ENCODE assay signal across 6 mouse cellular contexts in genomic region chr15:77411035-77411434, GRCm38 (mm10). TPM values are rescaled to one million over a fixed set of nuclear protein-coding genes. Genes with fewer than 3 reads are reported as not detected.
"Had no signal": no experiment of that assay in that cellular context is flagged by ENCODE, and none has a peak within 500 bp of the region (broad histone marks: within the 10 kb centered on the region; RNA-seq: fewer than 3 reads in every experiment).

Apol9a (minus strand) TSS chr15:77411135.

RNA-seq across cellular contexts. Expression of gene Apol9a, which starts in this region (rescaled TPM):
- polyA plus RNA-seq: midbrain, embryonic 10.5 days; midbrain, embryonic 12.5 days; midbrain, embryonic 14.5 days; midbrain, embryonic 16.5 days; stomach, embryonic 14.5 days; stomach, embryonic 16.5 days had no signal
